Mouse (Mus musculus) midbrain, embryonic 12.5 days (tissue): Measurements from ENCODE around the gene Ciao2a. TPM values are rescaled to one million over a fixed set of nuclear protein-coding genes. Genes with fewer than 3 reads are reported as not detected.
A peak's percentile ranks its signal among the peaks of the same experiment; 100 is the strongest.

Source experiments
- ATAC-seq: fragments of 200-750 bp; cut with Nextera tagmentation; 2 replicates; pipeline ENCODE4 v1.8.0; 2017; ENCODE audit warnings: low read depth, moderate TSS enrichment, moderate library complexity; ENCODE audit not compliant: low FRiP score
- H3K27ac ChIP-seq: fragments of 300-500 bp; sonication (generic); replicated peaks from 2 replicates; pipeline ENCODE4 v1.5.1; 2016; ENCODE audit warnings: mild to moderate bottlenecking
- H3K27me3 ChIP-seq: fragments of 300-500 bp; sonication (generic); 2 replicates; pipeline ENCODE4 v1.6.1; 2016; ENCODE audit warnings: mild to moderate bottlenecking
- H3K36me3 ChIP-seq: fragments of 300-500 bp; sonication (generic); 2 replicates; pipeline ENCODE4 v1.6.1; 2016
- H3K4me1 ChIP-seq: fragments of 300-500 bp; sonication (generic); 2 replicates; pipeline ENCODE4 v1.6.1; 2016
- H3K4me2 ChIP-seq: fragments of 300-500 bp; sonication (generic); replicated peaks from 2 replicates; pipeline ENCODE4 v1.6.1; 2016; ENCODE audit warnings: mild to moderate bottlenecking, moderate library complexity
- H3K4me3 ChIP-seq: fragments of 300-500 bp; sonication (generic); 2 replicates; pipeline ENCODE4 v1.5.1; 2016; ENCODE audit warnings: mild to moderate bottlenecking
- H3K9ac ChIP-seq: fragments of 300-500 bp; sonication (generic); replicated peaks from 2 replicates; pipeline ENCODE4 v1.6.1; 2016; ENCODE audit warnings: mild to moderate bottlenecking, moderate library complexity
- H3K9me3 ChIP-seq: fragments of 300-500 bp; sonication (generic); 2 replicates; pipeline ENCODE4 v1.6.1; 2016; ENCODE audit warnings: mild to moderate bottlenecking
- whole genome bisulfite sequencing: fragments of 180-500 bp; shearing (Covaris S2); methylation state at CpG from one replicate; pipeline ENCODE4 v1.1.7; 2016; 5-methylcytosine and 5-hydroxymethylcytosine counted together
- polyA plus RNA-seq: library from polyadenylated mRNA; unstranded; fragments of >200 nt; fragmentation: Nextera tagmentation; extraction: Ambion mirVana; gene quantifications from 2 replicates; pipeline ENCODE4 v1.2.1, GENCODE M21; 2016

Ciao2a gene
- 126 and 133 TPM in 2 replicates for polyA plus RNA-seq

- no peaks in the 10 kb centered on the region for H3K36me3 ChIP-seq
- H3K27ac ChIP-seq, result peak within 1 kb of the TSS; percentile 92
- H3K9me3 ChIP-seq, result no peaks in the 10 kb centered on the region
- H3K4me2 ChIP-seq, result peak within 1 kb of the TSS; percentile 80
- H3K4me1 ChIP-seq, result peaks cover 33% of the 10 kb centered on the region
- peak within 1 kb of the TSS; percentile 71 for H3K9ac ChIP-seq
- WGBS, result 2% methylated on average over 34 of the region's 34 CpGs
- no peaks in the 10 kb centered on the region for H3K27me3 ChIP-seq
- ATAC-seq, result peak; percentile 62
- peak within 1 kb of the TSS; percentile 64 for H3K4me3 ChIP-seq
Measured at GRCm38 (mm10) chr9:66126456-66127192, at the start of gene Ciao2a, which contains the start of gene Snx1. TSS of gene Ciao2a (plus strand) at chr9:66126611. TSS of gene Snx1 (minus strand) at chr9:66126587.

GRCm38 (mm10) chr9:66078072-66078471 is 48.3 kb upstream of the Ciao2a start:
- no peak for ATAC-seq
- H3K9ac ChIP-seq, result 0 out of 2 replicates have a peak overlapping the region, but pooled peaks have one; percentile 24
- H3K9me3 ChIP-seq, result no peaks in the 10 kb centered on the region
- H3K27ac ChIP-seq, result peak overlapping the region; percentile 43; the same call in 1 of the 2 replicates
- H3K36me3 ChIP-seq, result no peaks in the 10 kb centered on the region
- no peak overlapping the region for H3K4me3 ChIP-seq
- 0 out of 2 replicates have a peak, but pooled peaks cover 2% of the 10 kb centered on the region for H3K27me3 ChIP-seq
- H3K4me1 ChIP-seq, result peaks cover 6% of the 10 kb centered on the region; the same call in 1 of the 2 replicates
- WGBS, result 71% methylated on average over 3 of the region's 3 CpGs
- H3K4me2 ChIP-seq, result peak overlapping the region; percentile 16; the same call in 1 of the 2 replicates

GRCm38 (mm10) chr9:66078493-66078892 is 47.9 kb upstream of the Ciao2a start:
- Histone ChIP-seq H3K9ac (0 out of 2 replicates have a peak overlapping the region, but pooled peaks have one; percentile 24), H3K27ac (peak overlapping the region; percentile 43; the same call in 1 of the 2 replicates)

GRCm38 (mm10) chr9:66080804-66081459 is 45.5 kb upstream of the Ciao2a start:
- ATAC-seq, result no peak
- H3K4me2 ChIP-seq, result no peak overlapping the region
- H3K27me3 ChIP-seq, result no peaks in the 10 kb centered on the region
- WGBS, result 83% methylated on average over 3 of the region's 3 CpGs
- H3K4me3 ChIP-seq, result no peak overlapping the region
- H3K36me3 ChIP-seq, result peaks cover 2% of the 10 kb centered on the region; the same call in 1 of the 2 replicates
- H3K9ac ChIP-seq, result no peak overlapping the region
- H3K9me3 ChIP-seq, result no peaks in the 10 kb centered on the region
- peaks cover 6% of the 10 kb centered on the region; the same call in 1 of the 2 replicates for H3K4me1 ChIP-seq
- no peak overlapping the region for H3K27ac ChIP-seq

More at GRCm38 (mm10) chr9:66078493-66078892, 47.9 kb upstream of the Ciao2a start:
- Histone ChIP-seq H3K27me3 (no peaks in the 10 kb centered on the region), H3K4me2 (peak overlapping the region; percentile 16; the same call in 1 of the 2 replicates), H3K4me3 (no peak overlapping the region), H3K9me3 (no peaks in the 10 kb centered on the region), H3K36me3 (no peaks in the 10 kb centered on the region), H3K4me1 (peaks cover 6% of the 10 kb centered on the region; the same call in 1 of the 2 replicates)
- 13% methylated on average over 14 of the region's 14 CpGs for WGBS
- ATAC-seq, result no peak

- peaks cover 6% of the 10 kb centered on the region; the same call in 1 of the 2 replicates for H3K4me1 ChIP-seq
- no peaks in the 10 kb centered on the region for H3K9me3 ChIP-seq
- H3K27ac ChIP-seq, result no peak overlapping the region
- no peak overlapping the region for H3K4me3 ChIP-seq
- no peak overlapping the region for H3K9ac ChIP-seq
- no peaks in the 10 kb centered on the region for H3K27me3 ChIP-seq
- ATAC-seq, result no peak
- WGBS, result 84% methylated on average over 4 of the region's 4 CpGs
- no peak overlapping the region for H3K4me2 ChIP-seq
- H3K36me3 ChIP-seq, result peaks cover 13% of the 10 kb centered on the region
Measured at GRCm38 (mm10) chr9:66081999-66082398, 44.4 kb upstream of the Ciao2a start.

GRCm38 (mm10) chr9:66084171-66084570 is 42.2 kb upstream of the Ciao2a start:
- H3K36me3 ChIP-seq, result peaks cover 33% of the 10 kb centered on the region
- WGBS, result 89% methylated on average over 3 of the region's 3 CpGs
- no peak overlapping the region for H3K27ac ChIP-seq
- H3K4me2 ChIP-seq, result no peak overlapping the region
- ATAC-seq, result no peak
- no peaks in the 10 kb centered on the region for H3K27me3 ChIP-seq
- H3K9me3 ChIP-seq, result no peaks in the 10 kb centered on the region
- H3K4me1 ChIP-seq, result no peaks in the 10 kb centered on the region
- H3K9ac ChIP-seq, result no peak overlapping the region
- H3K4me3 ChIP-seq, result no peak overlapping the region

GRCm38 (mm10) chr9:66087062-66087461 is 39.3 kb upstream of the Ciao2a start:
- H3K36me3 ChIP-seq, result peaks cover 62% of the 10 kb centered on the region
- H3K27me3 ChIP-seq, result no peaks in the 10 kb centered on the region
- no peaks in the 10 kb centered on the region for H3K9me3 ChIP-seq
- no peak overlapping the region for H3K4me2 ChIP-seq
- no peaks in the 10 kb centered on the region for H3K4me1 ChIP-seq
- ATAC-seq, result no peak
- no peak overlapping the region for H3K9ac ChIP-seq
- H3K4me3 ChIP-seq, result no peak overlapping the region
- no peak overlapping the region for H3K27ac ChIP-seq
- 96% methylated on average over 7 of the region's 7 CpGs for WGBS

- WGBS, result 44% methylated on average over 4 of the region's 4 CpGs
- ATAC-seq, result no peak
- Histone ChIP-seq H3K4me2 (no peak overlapping the region), H3K27ac (no peak overlapping the region), H3K9ac (no peak overlapping the region), H3K36me3 (peaks cover 76% of the 10 kb centered on the region), H3K9me3 (no peaks in the 10 kb centered on the region), H3K4me1 (no peaks in the 10 kb centered on the region), H3K27me3 (no peaks in the 10 kb centered on the region), H3K4me3 (no peak overlapping the region)
Measured at GRCm38 (mm10) chr9:66088411-66088810, 38.0 kb upstream of the Ciao2a start.

- Histone ChIP-seq H3K27ac (no peak overlapping the region), H3K4me3 (no peak overlapping the region), H3K36me3 (peaks cover 98% of the 10 kb centered on the region), H3K9me3 (no peaks in the 10 kb centered on the region), H3K4me2 (no peak overlapping the region), H3K4me1 (no peaks in the 10 kb centered on the region), H3K27me3 (no peaks in the 10 kb centered on the region), H3K9ac (no peak overlapping the region)
- ATAC-seq, result no peak
- WGBS, result 91% methylated on average over 13 of the region's 13 CpGs
Measured at GRCm38 (mm10) chr9:66090593-66091244, 35.7 kb upstream of the Ciao2a start.

GRCm38 (mm10) chr9:66091327-66092231 is 34.8 kb upstream of the Ciao2a start:
- H3K27ac ChIP-seq, result no peak overlapping the region
- no peak overlapping the region for H3K4me3 ChIP-seq
- H3K27me3 ChIP-seq, result no peaks in the 10 kb centered on the region
- H3K4me1 ChIP-seq, result no peaks in the 10 kb centered on the region
- WGBS, result 84% methylated on average over 6 of the region's 6 CpGs
- H3K9me3 ChIP-seq, result no peaks in the 10 kb centered on the region
- H3K9ac ChIP-seq, result no peak overlapping the region
- peaks cover 96% of the 10 kb centered on the region for H3K36me3 ChIP-seq
- H3K4me2 ChIP-seq, result no peak overlapping the region
- ATAC-seq, result no peak

- no peak overlapping the region for H3K4me3 ChIP-seq
- H3K27me3 ChIP-seq, result no peaks in the 10 kb centered on the region
- no peak overlapping the region for H3K4me2 ChIP-seq
- H3K36me3 ChIP-seq, result peaks cover 96% of the 10 kb centered on the region
- H3K9ac ChIP-seq, result no peak overlapping the region
- ATAC-seq, result no peak
- H3K27ac ChIP-seq, result no peak overlapping the region
- no peaks in the 10 kb centered on the region for H3K4me1 ChIP-seq
- H3K9me3 ChIP-seq, result no peaks in the 10 kb centered on the region
- 84% methylated on average over 2 of the region's 2 CpGs for WGBS
Measured at GRCm38 (mm10) chr9:66092664-66093063, 33.7 kb upstream of the Ciao2a start.
